Mouse (Mus musculus) granulocyte monocyte progenitor cell, adult 5-6 weeks (primary cell): ENCODE data around the gene Acnat1. TPM values are rescaled to one million over a fixed set of nuclear protein-coding genes. Genes with fewer than 3 reads are reported as not detected.
"Not testable (repeated sequence)": the region's sequence is repeated elsewhere in the genome, so short reads cannot be mapped to it uniquely, and the experiment has no call there.

Source experiments
- ATAC-seq: replicated peaks from 2 replicates; pipeline ENCODE4 v1.8.0; 2016; ENCODE audit warnings: mild to moderate bottlenecking, moderate TSS enrichment, inconsistent platforms; ENCODE audit not compliant: poor library complexity, severe bottlenecking
- total RNA-seq, 2 experiments: library from RNA; stranded (forward) in 1 of 2; stranded (reverse) in 1 of 2; fragments of 200-712, 200-1000 nt in 1 of 2; fragments of >200 nt in 1 of 2; fragmentation: Nextera tagmentation in 1 of 2; gene quantifications; 2 replicates each; pipeline ENCODE4 v1.2.3; 2014 to 2017

The Acnat1 gene
- total RNA-seq (2014; fragmentation: Nextera tagmentation) (not detected in 2 replicates), total RNA-seq (2017) (not detected in 2 replicates)

GRCm38 (mm10) chr4:49473435-49474100, at the start of gene Acnat1:
TSS of gene Acnat1 (minus strand) at chr4:49473912.
- ATAC-seq: no peak

- ATAC-seq: no peak
Observed at GRCm38 (mm10) chr4:49522576-49522975, 48.9 kb upstream of the Acnat1 start.

GRCm38 (mm10) chr4:49521346-49521745, 47.6 kb upstream of the Acnat1 start:
- peak; percentile 53 for ATAC-seq

- peak; percentile 93 for ATAC-seq
Observed at GRCm38 (mm10) chr4:49520572-49521340, 47.0 kb upstream of the Acnat1 start, which contains the start of the genes Mrpl50 and Zfp189. TSS of gene Mrpl50 (minus strand) at chr4:49521093. TSS of gene Zfp189 (plus strand) at chr4:49521176.

- no peak for ATAC-seq
Observed at GRCm38 (mm10) chr4:49519476-49519875, 45.8 kb upstream of the Acnat1 start.

- ATAC-seq: no peak
Observed at GRCm38 (mm10) chr4:49514441-49514840, 40.7 kb upstream of the Acnat1 start.

- no peak for ATAC-seq
Observed at GRCm38 (mm10) chr4:49512636-49513035, 38.9 kb upstream of the Acnat1 start.

GRCm38 (mm10) chr4:49510236-49510835, 36.6 kb upstream of the Acnat1 start:
- not testable (repeated sequence) for ATAC-seq

- ATAC-seq: no peak
Observed at GRCm38 (mm10) chr4:49509183-49509582, 35.5 kb upstream of the Acnat1 start.

- ATAC-seq: no peak
Observed at GRCm38 (mm10) chr4:49506386-49506785, 32.7 kb upstream of the Acnat1 start, which contains the start of gene Baat. TSS of gene Baat (minus strand) at chr4:49506557.

GRCm38 (mm10) chr4:49503563-49503962, 29.9 kb upstream of the Acnat1 start:
- no peak for ATAC-seq

GRCm38 (mm10) chr4:49485934-49486650, 12.4 kb upstream of the Acnat1 start:
- ATAC-seq: not testable (repeated sequence)

- ATAC-seq: no peak
Observed at GRCm38 (mm10) chr4:49485442-49485841, 11.7 kb upstream of the Acnat1 start.

- no peak for ATAC-seq
Observed at GRCm38 (mm10) chr4:49480896-49481295, 7.2 kb upstream of the Acnat1 start.

GRCm38 (mm10) chr4:49480104-49480760, 6.5 kb upstream of the Acnat1 start:
- ATAC-seq: no peak

GRCm38 (mm10) chr4:49479035-49479434, 5.3 kb upstream of the Acnat1 start:
- ATAC-seq: not testable (repeated sequence)

- ATAC-seq: peak; percentile 48; the same call in 1 of the 2 replicates
Observed at GRCm38 (mm10) chr4:49478118-49478877, 4.6 kb upstream of the Acnat1 start.

- no peak for ATAC-seq
Observed at GRCm38 (mm10) chr4:49474583-49474982, 871 bp upstream of the Acnat1 start.
